Mouse (Mus musculus) right cerebral cortex, postnatal 4 days (tissue): ENCODE results near the gene Ranbp9.
A peak's percentile ranks its signal among the peaks of the same experiment; 100 is the strongest.

ENCODE experiments used
- DNase-seq: peaks from one replicate; pipeline ENCODE4 v3.0.0-alpha.2; 2022

Gene Ranbp9

DNA sequence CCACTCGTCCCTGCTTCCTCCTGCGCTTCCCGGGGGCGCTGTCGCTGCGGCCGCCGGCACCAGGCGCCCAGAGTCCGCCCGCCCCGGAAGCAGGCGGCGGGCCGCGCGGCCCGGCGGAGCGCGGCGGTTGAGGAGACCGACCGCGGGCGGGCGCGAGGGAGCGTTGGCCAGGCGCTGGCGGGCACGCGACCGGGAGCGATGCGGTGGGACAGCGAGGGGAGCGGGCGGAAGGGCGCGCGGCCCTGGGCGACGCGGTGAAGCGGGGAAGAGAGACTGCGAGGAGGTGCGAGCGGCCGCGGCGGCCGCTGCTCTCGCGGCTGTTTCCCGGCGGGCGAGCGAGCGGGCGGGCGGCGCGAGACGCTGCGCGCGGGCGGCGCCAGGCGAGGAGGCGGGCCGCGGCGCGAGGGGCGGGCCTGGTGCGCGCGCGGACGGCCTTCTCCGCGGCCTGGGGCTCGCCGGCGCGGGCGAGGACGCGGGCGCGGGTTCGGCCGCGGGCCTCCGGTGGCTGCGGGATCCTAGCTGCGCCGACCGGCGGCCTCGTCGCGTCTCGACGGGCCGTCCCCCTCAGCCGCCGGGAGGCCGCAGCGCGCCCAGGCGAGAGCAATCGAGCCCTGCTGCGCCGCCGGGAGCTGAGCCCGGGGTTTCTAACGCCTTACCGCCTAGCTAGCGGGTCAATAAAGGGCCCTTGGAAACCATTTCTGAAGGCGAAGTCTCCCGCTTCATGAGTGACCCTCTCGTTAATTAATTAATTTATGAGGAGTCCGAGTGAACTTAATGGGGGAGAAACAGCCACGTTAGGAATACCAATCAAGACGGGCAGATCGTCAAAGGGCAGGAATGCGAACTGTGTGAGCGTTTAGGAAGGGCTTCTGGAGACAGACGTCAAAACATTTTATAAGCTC lies at the start of gene Ranbp9:
Gene Ranbp9 (minus strand): TSS at position 326 of the 902 bp plus-strand sequence.
- peak; percentile 72 for DNase-seq

DNA sequence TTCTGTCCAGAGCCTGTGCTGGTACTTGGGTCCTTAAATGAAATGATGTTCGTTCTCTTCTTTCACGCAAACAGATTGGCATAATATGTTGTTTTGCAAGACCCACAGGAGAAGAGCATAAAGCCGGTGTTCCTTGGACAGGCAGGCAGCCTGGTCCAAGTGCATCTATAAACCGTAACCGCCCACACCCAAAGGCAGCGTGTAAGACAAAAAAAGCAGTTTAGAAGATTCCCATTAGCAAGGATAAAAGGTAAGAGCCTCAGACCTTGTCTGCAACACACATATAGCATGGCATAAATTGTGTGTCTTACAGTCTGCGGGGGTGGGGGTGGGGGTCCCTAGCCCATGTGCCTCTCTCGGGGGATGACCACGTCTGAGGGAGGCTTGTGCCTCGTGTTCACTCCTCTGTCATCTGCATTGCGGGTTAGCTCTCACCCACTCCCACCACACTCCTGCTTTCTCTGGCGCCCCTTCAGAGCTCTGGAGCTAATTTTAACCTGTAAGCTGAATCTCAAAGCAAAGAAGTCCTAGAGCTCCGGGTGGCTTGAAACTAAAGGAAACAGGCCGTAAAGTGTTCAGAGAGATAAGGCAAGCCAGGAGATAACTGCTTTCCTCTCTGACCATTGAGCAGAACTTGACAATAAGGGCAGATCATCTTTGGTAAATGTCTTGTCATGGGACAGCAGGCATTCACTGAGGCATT lies 49.2 kb upstream of the Ranbp9 start:
- DNase-seq = peak; percentile 22

DNA sequence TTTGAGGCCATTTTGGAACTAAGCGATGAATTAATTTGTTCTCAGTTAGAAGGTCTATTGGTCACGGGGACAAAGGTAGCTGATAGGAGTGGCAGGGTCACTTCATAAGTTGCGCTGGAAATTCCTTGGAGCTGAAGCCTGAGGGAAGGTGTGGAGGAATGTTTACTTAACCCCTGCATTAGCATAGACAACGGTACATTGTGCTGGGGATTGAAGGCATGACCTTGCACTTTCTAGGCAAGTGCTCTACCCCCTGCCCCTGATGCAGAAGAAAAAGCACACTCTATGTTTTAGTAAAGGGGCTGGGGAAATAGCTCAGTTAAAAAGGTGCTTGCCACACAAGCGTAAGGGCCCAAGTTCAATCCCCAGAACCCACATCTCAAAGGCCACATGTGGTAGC lies 45.2 kb upstream of the Ranbp9 start:
- no peak for DNase-seq

DNA sequence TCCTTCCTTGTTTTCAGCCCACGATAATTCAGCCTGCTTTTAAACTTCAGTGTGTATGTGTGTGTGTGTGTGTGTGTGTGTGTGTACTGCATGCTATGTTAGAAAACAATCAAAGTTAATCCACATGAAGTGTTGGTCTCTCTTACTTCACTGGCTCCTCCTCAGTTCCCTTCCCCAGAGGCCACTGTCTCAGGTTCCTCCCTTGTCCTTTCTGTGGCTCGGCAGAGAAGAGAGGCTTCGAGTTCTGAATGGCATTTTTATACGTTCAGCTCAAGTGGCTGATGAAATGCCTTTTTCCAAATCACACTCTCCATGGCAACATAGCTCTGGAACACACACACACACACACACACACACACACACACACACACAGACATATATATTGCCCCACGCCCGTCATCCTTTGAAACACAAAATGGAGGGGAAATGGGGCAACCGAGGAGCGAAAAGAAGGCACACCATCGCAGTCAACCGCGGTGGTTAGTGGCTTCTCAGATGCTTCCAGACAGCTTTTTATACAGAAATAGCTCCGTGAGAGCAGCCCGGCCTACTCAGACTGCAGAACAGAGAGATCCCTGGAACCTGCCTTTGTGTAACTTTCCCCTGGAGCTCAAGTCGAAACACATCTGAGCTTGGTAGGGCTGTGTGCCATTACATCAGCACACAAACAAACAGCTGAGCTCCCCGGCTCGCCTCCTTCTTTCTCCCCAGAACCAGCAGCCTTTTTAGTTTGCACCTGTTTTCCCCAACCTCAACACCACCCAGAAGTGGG lies 44.5 kb upstream of the Ranbp9 start:
- DNase-seq = peak; percentile 19

DNA sequence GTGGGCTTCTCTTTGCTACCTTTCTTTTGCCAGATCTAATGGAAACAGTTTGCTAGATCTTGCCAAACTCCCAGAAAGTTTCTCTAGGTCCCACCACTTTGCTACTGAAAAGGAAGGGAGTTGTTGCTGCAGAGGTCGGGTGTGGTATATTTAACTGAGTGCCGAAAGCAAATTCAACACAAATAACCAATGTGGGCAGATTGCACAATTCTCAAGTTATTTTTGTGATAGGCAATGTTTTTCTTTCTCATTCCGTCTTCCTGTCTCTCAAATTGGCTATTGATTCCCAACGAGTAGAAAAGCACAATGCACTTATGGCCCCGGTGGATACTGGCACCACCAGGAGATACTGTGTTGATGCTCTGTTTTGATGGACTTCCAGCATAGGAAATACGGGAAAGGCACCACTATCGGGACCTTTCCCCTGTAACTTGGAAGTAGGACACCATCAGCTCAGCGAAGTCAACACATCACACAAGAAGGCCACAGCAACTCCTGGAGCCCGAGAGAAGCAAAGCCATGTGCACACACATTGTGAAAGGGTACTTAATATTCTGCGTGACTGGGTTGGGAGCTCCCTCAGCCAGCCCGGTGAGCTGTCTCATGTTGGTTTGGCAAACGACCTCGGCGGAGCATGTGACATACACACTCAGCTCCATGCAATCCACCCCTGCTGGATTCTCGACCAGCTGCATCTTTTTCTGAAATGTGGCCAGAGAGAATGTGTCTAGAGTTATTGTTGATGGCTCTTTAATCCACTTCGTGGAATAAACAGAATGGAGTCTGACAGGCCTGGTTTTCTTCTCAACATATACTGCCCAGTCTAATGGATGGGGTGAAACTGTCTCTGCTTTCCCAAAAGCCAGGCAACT lies 43.6 kb upstream of the Ranbp9 start:
- no peak for DNase-seq

DNA sequence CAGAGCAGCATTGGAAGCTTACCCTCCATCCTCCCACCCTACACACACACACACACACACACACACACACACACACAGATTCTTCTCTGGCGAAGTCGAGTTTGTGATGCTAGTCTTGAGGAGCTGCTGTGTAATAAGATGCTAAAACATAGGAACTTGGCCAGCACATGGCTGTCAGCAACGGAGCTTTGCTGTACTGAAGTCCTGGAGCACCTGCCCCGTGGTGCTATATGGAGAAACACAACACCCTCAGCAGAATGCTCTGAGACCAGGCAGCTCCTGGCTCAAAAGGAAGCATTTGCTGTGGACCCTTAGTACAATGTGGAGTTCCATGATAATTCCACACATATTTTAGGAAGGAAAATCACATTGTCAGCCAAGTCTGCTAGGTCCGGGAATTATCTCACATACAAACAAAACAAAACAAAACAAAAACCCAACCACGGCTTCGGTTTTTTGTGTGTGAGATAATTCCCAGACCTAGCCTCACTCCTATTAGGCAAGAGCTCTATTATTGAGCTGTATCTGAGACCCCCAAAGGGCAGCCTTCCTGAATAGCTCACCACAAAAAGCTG lies 42.9 kb upstream of the Ranbp9 start:
- no peak for DNase-seq

DNA sequence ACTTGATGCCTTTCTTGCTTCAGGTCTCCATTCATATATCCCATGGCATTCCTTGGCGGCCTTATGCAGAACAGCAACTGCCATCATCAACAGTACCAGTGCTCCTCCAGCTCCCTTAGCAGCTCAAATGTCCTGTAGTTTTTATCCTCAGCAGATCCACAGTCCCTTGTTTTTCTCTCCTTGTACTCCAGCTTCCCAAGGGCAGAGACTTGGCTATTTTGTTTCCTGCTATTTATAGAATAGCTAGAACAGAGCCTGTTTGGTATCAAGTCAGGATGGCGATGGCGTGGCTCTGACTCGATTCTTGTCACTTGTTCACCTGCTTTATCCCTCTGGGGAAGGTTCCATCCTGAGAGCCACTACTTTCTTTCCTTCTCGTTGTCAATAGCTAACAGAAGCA lies 40.9 kb upstream of the Ranbp9 start:
- no peak for DNase-seq

DNA sequence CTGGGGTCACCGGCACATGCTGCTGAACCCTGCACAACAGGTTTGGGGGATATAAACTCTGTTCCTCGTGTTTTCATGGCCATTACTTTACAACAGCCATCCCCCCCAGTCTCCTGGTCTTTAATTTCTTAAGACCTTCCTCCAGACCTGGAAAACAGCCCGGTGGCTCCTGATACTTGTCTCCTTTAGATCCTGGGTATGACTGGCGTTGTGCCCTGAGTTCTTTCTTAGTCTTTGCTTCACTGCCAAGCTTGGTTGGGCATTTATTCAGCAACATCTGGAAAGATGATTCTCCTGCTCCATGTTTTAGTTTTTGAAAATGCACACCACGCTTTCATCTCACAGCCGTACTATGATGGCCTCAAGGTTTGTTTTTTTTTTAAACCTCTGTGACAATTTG lies 38.2 kb upstream of the Ranbp9 start:
- no peak for DNase-seq

DNA sequence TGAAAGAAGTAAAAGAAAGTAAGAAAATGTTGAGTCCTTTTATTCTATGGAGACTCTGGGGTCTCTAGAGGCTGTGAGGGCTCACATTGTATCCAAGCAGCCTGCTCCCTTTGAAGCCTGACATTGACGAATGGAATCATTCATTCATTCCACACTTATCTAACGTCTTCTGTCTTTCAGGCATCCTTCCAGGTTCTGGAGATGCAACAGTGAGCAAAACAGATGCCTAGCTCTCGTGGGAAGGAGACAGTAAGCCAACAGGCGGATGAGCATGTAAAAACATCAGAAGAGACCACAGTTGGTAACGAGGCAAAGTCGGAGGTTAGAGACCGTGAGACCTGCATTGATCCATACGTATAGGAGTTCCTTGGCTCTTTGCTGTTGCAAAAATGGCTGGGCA lies 36.3 kb upstream of the Ranbp9 start:
- DNase-seq = no peak

DNA sequence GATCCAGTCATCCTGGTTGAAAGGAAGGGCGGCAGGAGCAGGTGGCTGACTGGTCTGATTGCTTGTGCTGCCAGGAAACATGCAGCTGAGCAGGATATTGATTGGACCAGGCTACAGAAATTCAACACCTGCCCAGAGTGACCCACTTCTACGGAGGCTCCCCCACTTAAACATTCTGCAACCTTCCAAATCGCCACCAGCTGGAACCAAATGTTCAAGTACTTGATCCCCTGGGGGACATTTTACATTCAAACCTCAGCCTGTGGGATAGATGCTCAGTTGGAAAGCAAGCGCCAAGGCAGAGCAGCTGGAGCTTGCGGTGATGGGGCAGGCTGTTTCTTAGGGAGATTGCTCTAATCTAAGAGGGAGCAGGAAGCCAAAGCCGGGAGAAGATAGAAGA lies 35.8 kb upstream of the Ranbp9 start:
- no peak for DNase-seq

DNA sequence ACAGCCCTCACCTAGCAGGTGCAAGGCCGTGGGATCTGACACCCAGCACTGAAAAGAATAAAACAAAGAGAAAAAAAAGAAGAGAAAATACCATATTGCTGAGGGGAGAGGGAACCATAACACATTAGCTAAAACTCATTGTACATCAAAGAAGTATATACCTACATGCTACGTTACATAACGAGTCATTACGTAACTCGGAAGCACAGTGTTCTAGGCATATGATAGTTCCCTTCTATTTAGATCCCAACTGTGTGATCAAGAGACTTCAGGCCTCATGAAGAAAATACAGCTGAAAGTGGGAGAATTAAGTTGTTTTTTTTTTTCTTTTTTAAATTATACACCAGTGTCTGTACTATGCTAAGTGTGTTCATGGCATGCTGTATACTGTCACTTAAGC lies 35.0 kb upstream of the Ranbp9 start:
- no peak for DNase-seq

DNA sequence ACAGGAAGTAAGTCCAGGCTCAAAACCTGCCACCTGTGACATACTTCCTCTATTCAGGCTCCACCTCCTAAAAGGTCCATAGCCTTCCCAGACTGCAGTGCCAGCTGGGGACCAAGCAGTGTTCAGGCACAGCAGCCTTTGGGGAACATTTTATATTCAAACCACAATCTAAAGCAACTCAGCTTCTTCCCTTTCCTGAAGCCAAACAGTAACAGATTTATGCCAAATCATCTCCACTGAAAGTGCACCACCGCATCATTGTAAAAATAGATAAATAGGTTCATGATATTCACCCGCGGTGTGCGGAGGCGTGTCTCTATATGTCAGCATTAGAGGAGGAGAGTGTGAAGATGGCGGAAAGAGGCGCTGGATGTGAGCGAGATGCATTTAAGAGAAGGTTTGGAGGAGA lies 33.9 kb upstream of the Ranbp9 start:
- no peak for DNase-seq

DNA sequence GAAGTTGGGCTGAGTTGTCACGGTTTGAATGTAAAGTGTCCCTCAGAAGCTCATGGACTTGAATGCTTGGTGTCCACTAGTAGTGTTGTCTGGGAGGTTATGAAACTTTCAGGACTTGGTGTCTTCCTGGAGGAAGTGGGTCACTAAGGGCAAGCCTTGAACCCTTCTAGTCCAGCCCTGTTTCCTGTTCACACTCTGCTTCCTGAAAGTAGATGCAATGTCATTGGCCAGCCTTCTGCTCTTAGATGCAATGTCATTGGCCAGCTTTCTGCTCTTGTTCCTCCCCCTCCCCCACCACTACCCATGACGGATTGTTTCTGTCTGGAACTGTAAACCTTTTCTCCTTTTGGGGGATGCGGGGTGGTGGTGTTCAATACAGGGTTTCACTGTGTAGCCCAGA lies 31.7 kb upstream of the Ranbp9 start:
- DNase-seq = no peak

DNA sequence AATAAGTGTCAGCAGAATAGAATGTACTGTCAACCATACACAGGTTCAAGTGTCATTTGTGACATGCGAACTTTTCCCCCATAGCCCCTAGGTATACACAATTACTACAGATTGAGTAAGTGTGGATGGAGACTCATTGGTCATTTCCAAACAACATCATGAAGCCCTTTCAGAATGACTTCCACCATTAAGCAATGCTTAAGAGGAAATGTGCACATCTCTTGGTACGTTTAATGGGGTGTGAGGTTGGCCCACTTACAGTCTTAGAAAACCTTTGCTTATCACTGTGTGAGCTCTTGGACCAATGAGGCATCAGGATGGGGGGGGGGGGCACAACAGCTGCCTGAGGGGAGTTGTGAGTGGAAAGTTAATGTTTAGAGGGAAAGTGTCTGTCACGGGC lies 24.7 kb upstream of the Ranbp9 start:
- no peak for DNase-seq

DNA sequence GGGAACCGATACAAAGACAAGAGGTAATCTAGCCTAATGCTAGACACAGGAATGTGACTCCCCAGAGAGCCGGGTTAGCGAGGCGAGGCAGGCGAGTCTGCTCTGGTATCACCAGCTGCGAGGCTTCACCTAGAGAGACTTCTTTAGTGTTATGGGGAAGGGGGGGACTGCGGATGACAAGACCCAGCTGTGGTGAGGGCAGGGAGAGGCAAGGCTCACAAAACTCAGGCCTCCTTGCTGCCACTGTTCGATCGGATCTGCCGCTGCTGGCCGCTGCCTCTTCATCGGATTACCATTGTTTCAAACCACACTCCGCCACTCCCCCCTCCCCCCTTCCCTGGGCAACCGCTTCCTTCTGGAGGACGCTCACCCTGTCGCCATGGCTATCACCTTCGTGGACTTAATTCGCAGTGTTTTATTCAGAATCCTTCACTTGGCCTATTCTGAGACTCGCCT lies 22.3 kb upstream of the Ranbp9 start:
- peak; percentile 32 for DNase-seq

DNA sequence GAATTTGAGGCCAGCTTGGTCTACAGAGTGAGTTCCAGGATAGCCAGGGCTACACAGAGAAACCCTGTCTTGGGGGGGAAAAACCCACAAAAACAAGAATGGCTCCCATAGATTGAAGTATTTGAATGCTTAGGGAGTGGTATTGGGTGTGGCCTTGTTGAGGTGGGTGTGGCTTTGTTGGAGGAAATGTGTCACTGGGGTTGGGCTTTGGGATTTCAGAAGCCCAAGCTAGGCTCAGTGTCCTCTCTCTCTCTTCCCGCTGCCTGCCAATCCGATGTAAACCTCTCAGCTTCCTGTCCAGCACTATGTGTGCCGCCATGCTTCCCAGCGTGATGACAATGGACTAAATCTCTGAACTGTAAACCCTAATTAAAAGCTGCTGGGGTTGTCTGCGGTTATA lies 20.5 kb upstream of the Ranbp9 start:
- no peak for DNase-seq

DNA sequence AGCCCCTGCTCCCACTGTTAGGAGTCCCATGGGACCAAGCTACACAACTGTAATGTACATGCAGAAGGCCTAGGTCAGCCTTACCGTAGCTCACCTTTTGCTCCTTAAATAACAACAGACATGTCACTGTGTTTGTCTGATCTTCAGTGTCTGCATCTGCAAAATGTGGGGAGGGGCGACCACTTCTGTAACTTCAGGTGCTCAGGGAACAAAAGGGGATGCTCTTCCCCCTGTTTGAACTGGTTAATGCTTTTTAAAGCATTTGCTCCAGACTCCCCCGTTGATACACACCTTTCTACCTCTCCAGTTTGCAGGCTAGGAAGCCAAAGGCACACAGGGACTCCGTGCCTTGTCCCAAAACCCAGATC lies 19.4 kb upstream of the Ranbp9 start:
- DNase-seq = no peak

DNA sequence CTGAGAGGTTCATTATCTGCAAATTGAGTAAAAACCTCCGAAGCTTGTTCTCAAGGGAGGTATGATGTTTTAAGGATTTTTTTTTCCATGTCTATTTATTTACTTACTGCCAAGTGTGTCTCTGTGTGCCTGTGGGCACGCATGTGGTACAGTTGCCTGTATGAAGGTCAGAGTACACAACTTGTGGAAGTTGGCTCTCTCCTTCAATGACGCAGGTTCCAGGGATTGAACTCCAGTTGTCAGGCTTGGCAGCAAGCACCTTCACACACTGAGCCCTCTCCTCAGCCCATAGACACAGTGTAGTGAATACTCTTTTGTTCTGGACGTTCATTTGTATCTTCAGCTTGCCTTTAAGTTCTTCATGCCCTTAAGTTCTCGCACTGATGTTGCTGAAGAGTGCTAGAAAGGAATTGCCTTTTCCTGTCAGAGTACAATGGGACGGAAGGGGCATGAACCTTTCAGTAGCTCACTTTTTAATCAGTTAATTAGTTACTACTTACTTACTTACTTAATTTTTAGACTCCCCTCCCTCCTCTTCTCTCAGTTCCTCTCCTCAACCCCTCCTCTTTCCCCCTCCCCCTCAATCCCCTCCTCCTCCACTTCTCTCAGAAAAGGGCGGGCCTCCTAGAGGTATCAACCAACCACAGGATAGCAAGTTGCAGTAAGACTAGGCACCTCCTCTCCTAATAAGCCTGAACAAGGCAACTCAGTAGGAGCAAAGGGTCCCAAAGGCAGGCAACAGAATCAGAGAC lies 18.8 kb upstream of the Ranbp9 start:
- no peak for DNase-seq

DNA sequence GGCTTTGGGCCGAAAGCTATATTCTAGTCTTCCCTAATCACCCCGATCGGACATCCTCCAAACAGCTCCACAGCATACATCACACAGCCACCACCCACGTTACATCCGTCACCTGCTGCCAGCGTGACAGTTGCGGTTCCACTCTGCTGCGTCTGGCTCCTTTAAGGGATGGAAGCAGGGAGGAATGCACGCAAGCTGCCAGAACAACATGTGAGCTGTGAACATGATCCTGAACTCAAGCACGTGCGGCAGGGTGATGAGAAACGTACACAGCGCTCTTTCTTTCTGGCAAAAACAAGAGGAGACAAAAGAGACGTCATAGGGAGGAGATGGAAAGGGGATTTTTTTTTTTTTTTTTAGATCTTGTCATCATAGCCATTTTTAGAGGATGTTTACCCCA lies 17.8 kb upstream of the Ranbp9 start:
- peak; percentile 24 for DNase-seq

DNA sequence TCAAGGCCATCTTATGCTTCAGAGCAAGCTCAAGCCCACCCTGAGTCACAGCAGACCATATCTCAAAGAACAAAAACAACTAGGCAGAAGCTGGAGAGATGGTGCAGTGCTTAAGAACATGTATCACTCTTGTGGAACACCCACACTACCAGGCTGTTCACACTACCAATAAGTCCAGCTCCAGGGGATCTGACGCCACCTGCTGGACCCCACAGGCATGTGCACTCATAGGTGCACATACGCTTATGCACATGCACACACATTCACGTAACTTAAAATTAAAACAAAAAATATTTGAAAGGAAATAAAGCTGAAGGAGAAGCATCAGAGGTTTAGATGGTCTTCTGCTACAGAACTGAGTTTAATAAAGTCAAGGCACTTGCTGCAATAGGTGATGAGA lies 16.7 kb upstream of the Ranbp9 start:
- DNase-seq = no peak

DNA sequence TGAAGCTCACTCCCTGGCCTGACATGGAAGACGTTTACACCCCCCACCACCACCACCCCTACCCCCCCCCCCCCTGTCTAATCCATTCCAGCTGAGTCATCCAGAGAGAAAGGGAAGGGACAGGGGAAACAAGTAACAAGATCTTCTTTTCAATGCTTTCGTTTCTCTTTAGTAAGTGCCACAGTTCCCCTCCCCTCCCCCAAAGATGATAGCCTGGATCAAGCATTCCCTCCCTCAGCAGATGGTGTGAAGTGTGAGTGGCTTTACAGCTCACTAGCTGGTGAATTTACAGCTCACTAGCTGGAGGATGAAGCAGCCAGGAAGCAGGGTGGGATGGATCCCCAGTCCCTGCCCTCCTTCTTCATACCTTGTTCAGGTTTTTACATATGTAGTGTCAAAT lies 15.6 kb upstream of the Ranbp9 start:
- no peak for DNase-seq
